Mouse (Mus musculus) lung, adult 2 months (tissue): ENCODE results near the gene Pck1. TPM values are rescaled to one million over a fixed set of nuclear protein-coding genes. Genes with fewer than 3 reads are reported as not detected.

Experiments
- DNase-seq: peaks from one replicate; pipeline ENCODE4 v3.0.0; 2022
- H3K4me1 ChIP-seq: fragments of 200-500 bp; 2 replicates; pipeline ENCODE4 v1.6.1; 2011; ENCODE audit warnings: low read length; ENCODE audit not compliant: control insufficient read depth, insufficient read depth
- H3K4me3 ChIP-seq: fragments of 200-500 bp; replicated peaks from 2 replicates; pipeline ENCODE3; 2011; ENCODE audit warnings: low read depth, mild to moderate bottlenecking, control low read depth, low read length; ENCODE audit errors: extremely low read depth
- CTCF ChIP-seq: fragments of 200-500 bp; IDR thresholded peaks from 2 replicates; pipeline ENCODE4 v1.5.1; 2011; ENCODE audit warnings: mild to moderate bottlenecking, low read length, control low read depth; ENCODE audit not compliant: insufficient read depth
- POLR2A ChIP-seq: fragments of 200-500 bp; IDR thresholded peaks from 2 replicates; pipeline ENCODE4 v1.6.1; 2011; ENCODE audit warnings: low read depth, mild to moderate bottlenecking, control low read depth, low read length, borderline replicate concordance; ENCODE audit errors: extremely low read depth
- WGBS: fragments of 180-500 bp; shearing (Covaris S2); methylation state at CpG from one replicate; pipeline ENCODE4 v1.1.7; 2018; 5-methylcytosine and 5-hydroxymethylcytosine counted together
- polyA plus RNA-seq: library from polyadenylated mRNA; depleted of rRNA; stranded (reverse); fragments of >200 nt; gene quantifications from 2 replicates; pipeline ENCODE4 v1.2.3, GENCODE M21; 2012

Gene Pck1
- polyA plus RNA-seq, 1 experiment: 7.9 TPM

GRCm38 (mm10) chr2:173148001-173148400, 4.8 kb upstream of the Pck1 start:
- DNase-seq: no peak
- TF ChIP-seq CTCF: no peak
- no peak for TF ChIP-seq POLR2A
- WGBS: 82% methylated on average over 5 of the region's 5 CpGs
- H3K4me3 ChIP-seq: no peak overlapping the region
- H3K4me1 ChIP-seq: no peaks in the 10 kb centered on the region

DNA sequence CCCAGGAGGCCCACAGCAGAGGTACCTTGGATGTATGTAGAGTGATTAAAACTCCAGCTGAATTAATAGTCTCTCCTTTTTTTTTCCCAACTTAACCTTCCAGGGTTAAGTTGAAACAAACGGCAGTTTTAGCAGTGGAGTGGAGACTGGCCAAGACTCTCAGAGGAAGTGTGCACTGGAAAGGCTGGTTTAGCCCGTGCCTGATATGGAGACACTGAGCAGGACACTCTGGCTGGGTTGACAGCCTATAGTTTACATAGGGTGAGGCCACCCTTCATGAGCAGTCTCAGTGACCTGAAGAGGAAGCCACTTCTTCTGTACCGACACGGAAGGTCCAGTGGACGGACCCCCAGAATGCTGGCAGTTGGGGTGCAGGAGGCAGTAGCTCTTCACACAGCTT, 1.5 kb upstream of the Pck1 start:
- Histone ChIP-seq H3K4me3 (no peak overlapping the region), H3K4me1 (no peaks in the 10 kb centered on the region)
- 56% methylated on average over 5 of the region's 5 CpGs for WGBS
- DNase-seq: no peak
- no peak for TF ChIP-seq POLR2A
- no peak for TF ChIP-seq CTCF

GRCm38 (mm10) chr2:173151784-173152284, 1.0 kb upstream of the Pck1 start:
- no peak for TF ChIP-seq POLR2A
- no peak for TF ChIP-seq CTCF
- 84% methylated on average over 7 of the region's 7 CpGs for WGBS
- DNase-seq: no peak
- no peak overlapping the region for H3K4me3 ChIP-seq
- no peaks in the 10 kb centered on the region for H3K4me1 ChIP-seq

GRCm38 (mm10) chr2:173153266-173153665, 418 bp downstream of the Pck1 start:
- no peak for TF ChIP-seq CTCF
- no peak for TF ChIP-seq POLR2A
- Histone ChIP-seq H3K4me1 (no peaks in the 10 kb centered on the region), H3K4me3 (no peak overlapping the region)
- DNase-seq: no peak
- WGBS: 80% methylated on average over 10 of the region's 10 CpGs

DNA sequence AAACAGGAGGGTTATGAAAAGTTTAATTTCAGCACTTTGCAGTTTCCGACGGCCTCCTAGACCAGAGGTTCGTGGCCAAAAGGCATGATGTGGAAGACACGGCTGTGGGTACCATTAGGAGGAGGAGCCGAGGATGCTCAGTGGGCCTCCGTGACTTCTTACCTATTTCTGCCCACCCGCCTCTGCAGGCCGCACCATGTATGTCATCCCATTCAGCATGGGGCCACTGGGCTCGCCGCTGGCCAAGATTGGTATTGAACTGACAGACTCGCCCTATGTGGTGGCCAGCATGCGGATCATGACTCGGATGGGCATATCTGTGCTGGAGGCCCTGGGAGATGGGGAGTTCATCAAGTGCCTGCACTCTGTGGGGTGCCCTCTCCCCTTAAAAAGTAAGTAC, 1.7 kb downstream of the Pck1 start:
- TF ChIP-seq POLR2A (no peak), CTCF (no peak)
- H3K4me1 ChIP-seq: no peaks in the 10 kb centered on the region
- 91% methylated on average over 13 of the region's 13 CpGs for WGBS
- no peak for DNase-seq
- no peak overlapping the region for H3K4me3 ChIP-seq

DNA sequence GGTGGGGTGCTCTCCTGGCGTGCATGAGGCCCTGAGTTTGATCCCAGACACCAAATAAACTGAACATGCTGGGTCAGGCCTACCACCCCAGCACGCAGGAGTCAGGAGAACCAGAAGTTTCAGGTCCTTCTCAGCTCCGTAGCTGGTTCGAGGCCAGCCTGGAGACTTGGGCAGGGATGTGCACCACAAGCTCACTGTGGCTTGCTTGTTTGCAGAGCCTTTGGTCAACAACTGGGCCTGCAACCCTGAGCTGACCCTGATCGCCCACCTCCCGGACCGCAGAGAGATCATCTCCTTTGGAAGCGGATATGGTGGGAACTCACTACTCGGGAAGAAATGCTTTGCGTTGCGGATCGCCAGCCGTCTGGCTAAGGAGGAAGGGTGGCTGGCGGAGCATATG, 2.1 kb downstream of the Pck1 start:
- Histone ChIP-seq H3K4me3 (no peak overlapping the region), H3K4me1 (no peaks in the 10 kb centered on the region)
- no peak for DNase-seq
- WGBS: 88% methylated on average over 14 of the region's 14 CpGs
- TF ChIP-seq CTCF (no peak), POLR2A (no peak)

- TF ChIP-seq CTCF: no peak
- TF ChIP-seq POLR2A: no peak
Measured at GRCm38 (mm10) chr2:173155907-173156306, 3.1 kb downstream of the Pck1 start.

GRCm38 (mm10) chr2:173156923-173157322, 4.1 kb downstream of the Pck1 start:
- WGBS: 84% methylated on average over 13 of the region's 13 CpGs
- no peak overlapping the region for H3K4me3 ChIP-seq
- no peak for DNase-seq
- no peaks in the 10 kb centered on the region for H3K4me1 ChIP-seq
- TF ChIP-seq POLR2A: no peak
- no peak for TF ChIP-seq CTCF

More at GRCm38 (mm10) chr2:173155907-173156306, 3.1 kb downstream of the Pck1 start:
- WGBS: 90% methylated on average over 10 of the region's 10 CpGs
- H3K4me3 ChIP-seq: no peak overlapping the region
- DNase-seq: no peak
- no peaks in the 10 kb centered on the region for H3K4me1 ChIP-seq

- TF ChIP-seq CTCF: no peak
- no peak for TF ChIP-seq POLR2A
- H3K4me1 ChIP-seq: no peaks in the 10 kb centered on the region
- no peak for DNase-seq
- 47% methylated on average over 4 of the region's 4 CpGs for WGBS
- H3K4me3 ChIP-seq: no peak overlapping the region
Measured at GRCm38 (mm10) chr2:173157376-173157775, 4.5 kb downstream of the Pck1 start.

GRCm38 (mm10) chr2:173157871-173158270, 5.0 kb downstream of the Pck1 start:
- no peak for DNase-seq
- WGBS: 91% methylated on average over 4 of the region's 4 CpGs
- TF ChIP-seq CTCF (no peak), POLR2A (no peak)
- Histone ChIP-seq H3K4me3 (no peak overlapping the region), H3K4me1 (no peaks in the 10 kb centered on the region)
